Mouse (Mus musculus): ENCODE results near the gene Limd1. TPM values are rescaled to one million over a fixed set of nuclear protein-coding genes. Genes with fewer than 3 reads are reported as not detected.

Gene Limd1
- total RNA-seq, 2 experiments from 2014 or later = 25.8 to 29.2 TPM

DNA sequence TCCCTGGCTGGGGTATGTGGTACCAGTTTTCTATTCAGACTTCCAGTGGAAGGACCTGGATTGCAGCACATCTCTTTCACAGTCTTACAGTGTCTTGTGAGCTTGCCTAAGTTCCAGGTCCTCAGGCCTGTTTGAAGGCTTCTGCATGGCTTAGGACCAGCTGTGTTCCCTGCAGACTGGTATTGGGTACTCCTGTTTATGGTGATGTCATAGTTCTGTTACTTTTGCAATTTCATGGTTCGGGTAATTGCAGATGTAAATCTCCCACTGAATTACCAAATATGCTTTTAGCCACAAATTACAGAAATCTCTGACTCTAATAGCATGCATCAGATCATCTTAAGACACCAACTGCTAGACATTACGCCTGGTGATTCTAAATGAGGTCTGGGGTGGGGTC lies 36.6 kb downstream of the Limd1 start:
- no peak for DNase-seq

DNA sequence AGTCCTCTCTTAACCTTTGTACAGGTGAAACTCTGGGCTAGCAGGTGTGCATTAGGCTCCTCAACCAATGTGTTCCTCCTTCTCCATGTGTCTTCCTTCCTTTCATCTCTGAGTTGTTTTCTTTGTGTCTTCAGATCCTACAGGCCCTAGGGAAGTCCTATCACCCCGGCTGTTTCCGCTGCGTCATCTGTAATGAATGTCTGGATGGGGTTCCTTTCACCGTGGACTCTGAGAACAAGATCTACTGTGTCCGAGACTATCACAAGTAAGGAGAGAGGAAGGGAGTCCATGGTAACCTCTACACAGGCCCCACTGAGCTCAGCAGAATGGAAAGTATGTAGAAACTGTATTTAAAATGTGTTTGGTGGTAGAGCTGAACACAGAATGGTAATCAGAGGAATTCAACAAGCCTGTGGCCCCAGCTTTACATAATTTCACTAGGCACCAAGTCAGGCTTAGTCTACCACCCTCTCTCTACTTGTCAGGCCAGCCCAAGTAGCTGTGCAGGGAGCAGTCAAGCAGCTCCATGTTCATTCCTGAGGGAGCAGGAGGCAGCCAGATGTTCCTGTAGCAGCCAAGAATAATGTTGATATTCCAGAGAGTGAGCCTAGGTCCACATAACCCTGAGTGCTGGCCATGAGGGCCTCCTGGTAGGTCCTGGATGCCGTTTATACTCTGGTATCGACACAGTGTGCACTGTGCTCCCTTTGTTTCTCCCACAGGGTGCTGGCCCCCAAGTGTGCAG lies 38.3 kb downstream of the Limd1 start:
- no peak for DNase-seq

DNA sequence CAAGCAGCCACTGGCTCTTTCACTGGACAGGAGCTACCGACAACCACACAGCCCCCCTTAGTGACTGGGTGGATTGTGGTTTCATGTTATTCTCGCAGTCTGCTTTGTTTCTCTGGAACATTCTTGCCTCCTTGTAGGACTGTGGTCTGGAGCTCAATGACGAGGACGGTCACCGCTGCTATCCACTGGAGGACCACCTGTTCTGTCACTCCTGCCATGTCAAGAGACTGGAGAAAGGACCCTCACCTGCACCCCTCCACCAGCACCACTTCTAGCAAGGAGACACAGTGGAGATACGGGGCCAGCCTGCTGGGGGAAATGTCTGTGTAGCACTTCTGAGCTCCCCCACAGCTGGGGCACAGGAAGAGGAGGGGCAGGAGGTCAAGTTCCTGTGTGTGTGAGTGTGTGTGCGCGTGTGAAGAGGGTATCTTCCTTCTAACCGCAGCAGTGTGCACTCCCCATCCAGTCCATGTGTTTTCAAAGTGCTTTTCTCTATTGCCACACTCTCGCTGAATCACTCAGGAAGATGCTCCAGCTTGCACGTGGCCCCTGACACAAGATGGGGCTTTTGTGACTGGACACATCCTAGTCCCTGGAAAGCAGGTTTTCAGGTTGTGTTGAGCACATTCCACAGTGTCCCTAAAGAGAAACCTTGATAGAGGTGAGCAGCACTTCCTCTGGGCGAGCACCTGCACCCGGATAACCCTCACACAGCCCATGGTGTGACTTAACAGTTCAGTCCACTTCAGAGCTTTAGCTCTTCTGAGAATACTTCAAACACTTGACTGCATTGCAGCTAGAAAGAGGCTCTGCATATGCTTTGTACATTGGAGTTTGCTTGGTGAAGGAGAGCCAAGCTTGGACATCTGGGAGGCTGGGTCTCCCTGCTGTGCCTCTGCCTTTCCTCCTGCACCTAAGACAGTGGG lies 40.7 kb downstream of the Limd1 start:
- no peak for DNase-seq

DNA sequence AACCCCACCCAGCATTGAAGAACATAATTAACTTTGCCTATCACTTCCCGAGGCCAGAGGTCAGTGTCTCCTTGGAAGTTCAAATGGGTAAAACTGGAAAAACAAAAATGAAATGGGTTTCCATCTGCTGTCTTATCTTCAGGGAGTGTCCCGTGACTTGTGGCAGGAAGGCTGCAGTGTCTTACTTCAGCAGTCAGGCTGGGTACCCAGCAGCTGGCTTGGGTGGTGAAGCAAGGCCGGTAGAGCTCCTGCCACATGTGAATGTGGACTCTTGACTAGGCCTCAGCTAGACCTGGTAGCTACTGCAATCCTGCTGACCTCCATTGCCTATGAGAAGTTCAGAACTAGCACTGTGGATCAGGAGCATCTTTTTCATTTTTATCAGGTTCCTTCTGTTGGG lies 42.2 kb downstream of the Limd1 start:
- no peak for DNase-seq

DNA sequence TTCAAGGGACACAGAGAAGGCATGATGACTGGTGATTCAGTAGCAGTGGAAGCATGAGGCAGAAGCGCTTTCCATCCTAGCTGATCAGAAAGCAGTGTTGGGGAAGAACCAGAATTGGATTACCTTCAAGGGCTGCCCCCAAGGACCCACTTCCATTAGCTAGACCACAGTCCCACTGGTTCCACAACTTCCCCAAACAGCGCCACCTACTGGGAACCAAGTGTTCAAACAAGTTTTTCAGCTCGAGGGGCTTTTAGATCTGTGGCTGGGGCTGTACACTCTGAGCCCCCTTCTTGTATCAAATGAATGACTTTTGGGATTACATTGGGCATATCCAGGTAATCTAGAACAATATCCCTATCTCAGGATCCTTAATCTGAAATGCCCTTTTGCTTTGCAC lies 45.2 kb downstream of the Limd1 start:
- no peak for DNase-seq

DNA sequence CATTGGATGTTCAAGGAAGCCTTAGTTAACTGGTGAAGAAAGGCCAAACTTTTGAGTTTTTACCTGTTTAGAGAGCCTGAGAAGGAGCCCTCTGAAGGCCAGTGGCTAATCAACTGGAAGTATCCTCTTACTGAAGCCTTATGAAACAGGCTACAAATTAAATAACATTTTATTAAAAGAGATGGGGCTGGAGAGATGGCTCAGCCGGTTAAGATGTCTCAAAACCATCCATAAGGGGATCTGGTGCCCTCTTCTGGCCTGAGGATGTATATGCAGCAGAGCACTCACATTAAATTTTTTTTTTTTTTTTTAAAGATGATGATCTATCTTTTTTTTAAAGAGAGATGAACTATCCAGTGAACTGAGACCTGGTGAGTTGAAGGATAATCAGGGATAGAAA lies 46.6 kb downstream of the Limd1 start:
- DNase-seq = peak; percentile 30

DNA sequence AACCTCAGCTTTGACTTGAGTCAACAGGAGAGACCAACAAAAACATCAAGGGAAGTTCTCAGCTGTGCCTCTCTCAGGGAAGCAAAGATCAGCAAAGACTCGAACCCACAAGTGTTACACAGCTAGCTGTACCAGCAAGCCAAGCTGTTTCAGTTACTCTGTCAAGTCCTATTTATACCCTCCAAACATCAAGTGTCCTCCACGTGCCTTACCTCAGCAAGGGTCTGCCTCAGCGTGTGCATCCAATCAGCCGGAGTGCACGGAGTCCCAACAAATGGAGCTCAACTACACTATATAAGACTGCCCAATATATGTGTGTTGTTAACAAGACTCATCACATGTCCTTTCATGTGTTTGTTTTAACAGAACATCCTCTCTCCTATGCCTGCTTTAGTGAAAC lies 48.0 kb downstream of the Limd1 start:
- DNase-seq = no peak

DNA sequence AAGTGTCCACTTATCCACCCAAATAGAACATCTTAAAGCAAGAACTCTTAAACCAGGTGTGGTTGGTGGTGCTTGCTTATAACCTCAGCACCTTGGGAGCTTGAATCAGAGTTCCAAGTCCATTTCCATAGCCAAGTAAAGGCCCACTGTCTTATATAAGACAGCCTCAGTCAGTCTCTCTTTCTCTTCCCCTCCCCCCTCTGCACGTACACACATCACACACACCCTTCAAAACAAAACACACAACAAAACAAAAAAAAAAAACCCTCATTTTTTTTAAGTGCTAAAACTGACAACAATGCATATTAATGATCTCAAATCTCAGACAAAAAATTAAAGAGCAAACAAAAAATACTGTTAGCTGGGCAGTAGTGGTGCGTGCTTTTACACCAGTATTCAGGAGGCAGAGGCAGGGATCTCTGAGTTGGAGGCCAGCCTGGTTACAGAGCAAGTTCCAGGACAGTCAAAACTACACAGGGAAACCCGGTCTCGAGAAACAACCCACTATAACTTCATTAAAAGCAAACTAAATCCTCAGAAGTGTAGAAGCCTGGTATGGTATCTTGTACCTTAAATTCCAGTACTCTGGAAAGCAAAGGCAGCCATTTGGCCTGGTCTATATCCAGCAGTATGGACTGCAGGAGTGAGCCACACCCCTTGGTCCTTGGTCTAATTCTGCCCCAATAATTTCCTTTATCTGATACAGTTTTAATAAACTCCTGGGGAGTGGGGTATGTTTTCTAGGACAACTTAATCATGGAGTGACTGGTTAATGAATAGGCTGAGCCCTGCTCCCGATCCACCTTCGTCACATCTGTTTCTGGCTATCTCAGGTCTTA lies 49.8 kb downstream of the Limd1 start:
- DNase-seq = no peak

DNA sequence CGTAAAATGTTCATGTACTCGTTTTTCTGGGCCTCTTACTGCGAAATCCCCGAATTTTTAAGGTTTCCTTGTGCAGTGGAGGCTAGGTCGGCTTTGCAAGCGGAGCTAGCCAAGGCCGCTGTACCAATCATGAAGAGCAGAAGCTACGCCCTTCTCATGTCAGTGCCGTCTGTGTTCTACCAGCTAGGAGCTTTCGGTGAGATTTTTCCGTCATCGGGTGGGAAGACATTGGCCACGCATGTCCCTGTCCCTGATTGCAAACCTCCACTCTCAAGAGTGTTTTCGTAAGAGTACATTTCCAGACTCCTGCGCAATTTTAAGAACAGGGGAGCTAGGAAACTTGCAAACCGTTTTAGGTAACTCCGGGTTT lies 50.4 kb downstream of the Limd1 start:
- no peak for DNase-seq

DNA sequence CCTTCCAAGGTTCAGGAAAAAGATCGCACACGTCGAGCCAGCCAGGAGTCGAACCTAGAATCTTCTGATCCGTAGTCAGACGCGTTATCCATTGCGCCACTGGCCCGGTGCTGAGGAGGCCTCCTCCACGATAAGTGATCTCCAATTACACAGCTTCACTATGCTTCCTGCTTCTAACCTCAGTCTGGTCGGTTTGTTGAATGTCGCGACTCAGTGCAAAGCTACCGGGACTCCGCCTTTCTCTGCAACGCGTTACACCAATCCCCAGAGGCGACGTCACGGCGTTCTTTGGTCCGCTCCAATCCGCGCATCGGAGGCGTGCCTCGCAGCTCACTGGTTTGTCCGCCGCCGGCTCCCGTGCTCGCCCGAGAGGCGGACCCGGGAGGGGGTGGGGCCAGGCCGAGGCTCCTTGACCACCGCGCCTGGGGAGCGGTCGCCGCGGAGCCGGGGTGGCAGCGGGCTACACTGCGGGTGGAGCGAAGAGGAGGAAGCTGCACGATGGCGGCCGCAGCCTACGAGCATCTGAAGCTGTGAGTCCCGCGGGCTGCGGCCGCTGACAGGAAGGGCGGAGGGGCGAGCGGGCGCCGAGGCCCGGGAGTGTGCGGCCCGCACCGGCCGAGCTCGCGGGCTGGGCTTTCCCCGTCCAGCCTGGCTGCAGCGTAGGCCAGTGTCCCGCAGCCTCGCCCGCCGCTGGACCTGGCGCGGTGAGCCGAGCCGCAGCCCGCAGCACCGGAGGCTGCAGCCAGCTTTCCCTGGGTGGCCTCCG lies 51.1 kb downstream of the Limd1 start, which contains the start of gene Sacm1l:
TSS of gene Sacm1l (plus strand) at position 368 of the 766 bp plus-strand sequence.
- peak; percentile 99 for DNase-seq

DNA sequence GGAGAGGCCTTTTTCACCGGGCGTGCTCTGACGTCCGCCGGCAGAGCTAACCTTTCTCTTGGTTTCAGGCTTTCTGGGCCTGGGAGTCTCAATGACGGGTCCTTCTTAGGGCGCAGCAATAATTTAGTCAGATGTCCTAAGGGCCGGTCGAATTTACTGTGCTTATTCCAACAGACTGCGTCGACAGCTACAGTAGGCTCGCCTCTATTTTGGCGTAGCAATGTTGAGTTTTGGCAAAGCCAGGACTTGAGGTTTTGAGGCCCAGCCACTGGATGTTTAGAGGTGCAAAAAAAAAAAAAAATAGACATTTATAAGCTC lies 51.6 kb downstream of the Limd1 start:
- DNase-seq = no peak

DNA sequence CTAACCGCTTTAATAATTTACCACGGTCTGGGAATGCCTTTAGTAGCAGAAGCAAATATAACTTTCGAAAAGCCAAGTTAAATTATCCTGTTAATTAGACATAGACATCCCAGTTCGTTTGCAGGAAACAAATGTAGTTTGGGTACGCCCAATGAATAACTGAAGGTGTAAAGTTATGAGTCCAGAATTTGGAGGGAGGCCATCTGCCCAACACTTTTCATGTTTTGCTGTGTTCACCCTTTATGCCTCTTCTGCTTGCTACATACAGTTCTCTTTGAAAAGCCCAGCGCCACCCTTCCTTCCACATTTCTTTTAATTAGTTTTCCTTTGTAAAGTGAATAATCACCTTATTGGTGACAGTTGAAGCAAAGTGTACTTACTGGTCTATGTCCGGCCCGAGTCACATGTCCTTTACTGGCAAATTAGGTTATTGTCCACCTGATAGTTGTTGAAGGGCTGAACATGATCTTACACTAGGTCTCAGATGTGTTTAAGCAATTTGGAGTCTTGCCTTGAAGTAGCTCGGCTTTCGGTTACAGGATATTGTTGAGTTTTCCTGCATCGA lies 52.1 kb downstream of the Limd1 start:
- DNase-seq = no peak

DNA sequence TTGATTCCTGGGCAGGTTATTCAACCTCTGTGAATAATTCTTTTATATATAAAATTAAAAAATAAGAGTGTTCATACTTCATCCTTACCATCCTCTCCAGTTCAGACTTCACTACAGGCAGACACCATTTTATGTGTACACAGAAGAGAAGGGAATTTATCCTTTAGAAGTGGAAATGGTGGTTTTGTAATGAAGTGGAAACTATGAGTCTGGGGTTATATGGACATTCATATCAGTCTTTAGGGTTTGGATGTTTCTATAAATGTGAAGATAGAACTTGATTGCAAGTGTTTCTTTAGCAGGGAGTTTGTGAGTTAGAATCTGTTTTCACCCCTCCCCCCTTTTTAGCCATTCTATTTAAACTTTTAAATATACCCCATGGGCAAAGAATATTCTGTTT lies 52.7 kb downstream of the Limd1 start:
- DNase-seq = no peak

DNA sequence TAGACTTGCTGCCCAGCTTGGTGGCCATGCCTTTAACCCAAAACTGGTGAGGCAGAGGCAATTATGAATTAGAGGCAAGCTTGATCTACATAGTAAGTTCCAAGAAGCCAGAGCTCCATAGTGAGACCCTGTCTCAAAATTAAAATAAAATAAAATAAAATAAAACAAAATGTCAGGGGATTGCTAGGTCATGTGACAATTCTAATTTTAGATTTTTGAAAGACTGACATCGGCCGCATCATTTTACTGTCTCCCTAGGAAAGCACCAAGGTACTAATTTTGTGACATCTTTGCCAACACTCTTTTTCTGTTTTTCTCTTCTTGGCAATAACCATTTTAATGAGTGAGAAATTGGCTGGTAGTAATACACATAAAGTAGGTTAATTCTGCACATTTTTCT lies 58.1 kb downstream of the Limd1 start:
- DNase-seq = no peak

DNA sequence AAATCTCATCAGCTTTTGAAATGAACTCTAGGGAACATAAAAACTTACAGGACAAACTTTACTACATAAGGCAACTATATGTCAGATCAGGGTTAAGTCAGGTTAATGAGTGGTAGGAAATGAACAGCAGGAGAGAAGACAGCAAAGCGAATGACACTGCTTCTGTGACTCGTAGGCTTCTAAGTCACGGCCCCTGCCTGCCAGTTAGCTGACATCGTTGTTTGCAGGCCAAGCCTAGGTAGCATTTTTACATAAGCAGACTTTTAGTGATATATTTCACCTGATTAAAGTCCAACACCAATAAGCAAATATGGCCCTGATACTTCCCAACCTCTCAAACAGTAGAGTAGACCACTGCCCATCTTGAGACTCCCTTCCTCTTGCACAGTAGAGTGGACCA lies 59.7 kb downstream of the Limd1 start:
- DNase-seq = no peak

DNA sequence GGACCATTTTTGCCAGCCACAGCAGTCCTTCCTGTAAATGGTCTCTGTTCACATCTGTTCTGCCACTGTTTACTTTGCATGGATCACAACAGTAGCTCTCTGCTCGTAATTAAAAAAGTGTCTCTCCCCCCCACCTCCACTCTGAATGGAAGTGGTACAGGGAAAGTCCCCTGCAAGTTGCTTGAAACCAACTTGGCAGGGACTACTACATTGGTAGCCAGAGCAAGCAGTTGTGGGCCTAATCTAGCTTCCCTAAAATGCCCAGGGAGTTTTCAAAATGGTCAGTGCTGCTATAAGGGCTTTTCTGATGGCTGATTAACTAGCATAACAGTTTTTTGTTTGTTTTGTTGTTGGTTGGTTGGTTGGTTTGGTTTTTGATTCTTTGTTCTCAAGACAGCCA lies 60.6 kb downstream of the Limd1 start:
- DNase-seq = no peak

DNA sequence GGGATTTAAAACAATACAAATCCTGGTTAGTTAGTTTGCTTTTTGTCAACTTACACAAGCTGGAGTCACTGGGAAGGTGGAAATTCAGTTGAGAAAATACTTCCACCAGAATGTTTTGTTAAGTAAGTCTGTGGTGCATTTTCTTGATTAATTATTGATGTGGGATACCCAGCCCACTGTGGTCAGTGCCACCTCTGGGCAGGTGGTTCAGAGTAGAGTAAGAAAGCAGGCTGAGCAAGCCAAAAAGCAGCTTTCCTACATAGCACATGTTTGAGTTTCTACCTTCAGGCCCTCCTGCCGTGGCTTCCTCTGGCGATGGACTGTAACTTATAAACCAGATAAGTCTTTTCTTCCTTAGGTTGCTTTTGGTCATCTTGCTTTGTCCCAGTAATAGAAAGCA lies 61.3 kb downstream of the Limd1 start:
- no peak for DNase-seq

DNA sequence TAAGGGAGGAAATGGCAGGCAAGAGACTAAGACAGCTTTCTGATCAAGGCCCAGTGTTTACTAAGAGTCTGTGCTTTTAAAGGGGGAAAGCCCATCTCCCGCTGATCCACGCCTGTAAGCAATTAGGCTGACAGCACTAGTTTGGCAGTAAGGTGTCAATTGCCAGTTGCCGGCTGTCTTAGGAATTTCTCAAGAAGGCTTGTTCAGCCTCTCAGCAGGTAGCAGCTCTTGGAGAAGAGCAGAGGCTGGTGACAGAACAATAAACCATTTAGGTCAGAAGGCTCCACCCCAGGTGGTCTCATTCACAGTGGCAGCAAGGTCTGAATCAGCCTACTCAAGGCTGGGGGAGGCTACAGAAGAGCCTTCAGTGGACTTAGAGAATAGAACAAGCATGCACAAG lies 76.1 kb downstream of the Limd1 start:
- DNase-seq = no peak
